Mouse (Mus musculus) adrenal gland, postnatal 36 days (tissue): ENCODE results near the gene Tgfbr3. TPM values are rescaled to one million over a fixed set of nuclear protein-coding genes. Genes with fewer than 3 reads are reported as not detected.

Source experiments
- DNase-seq, 2 experiments: peaks; one replicate each; pipeline ENCODE4 v3.0.0; 2021; ENCODE audit warnings: mixed read lengths in 1 of 2
- total RNA-seq, 2 experiments: library from RNA; stranded (reverse); gene quantifications; 2 replicates each; pipeline ENCODE4 v1.2.3; 2021

The Tgfbr3 gene
- total RNA-seq, 2 experiments from 2014 or later, result 233 to 271 TPM

- DNase-seq, result no peak
These were observed 77.5 kb downstream of the Tgfbr3 start for GRCm38 (mm10) chr5:107211830-107212370.

GRCm38 (mm10) chr5:107210040-107210439, 79.4 kb downstream of the Tgfbr3 start:
- no peak for DNase-seq

- no peak for DNase-seq
These were observed 81.5 kb downstream of the Tgfbr3 start for GRCm38 (mm10) chr5:107207911-107208310.

GRCm38 (mm10) chr5:107204306-107204705, 85.1 kb downstream of the Tgfbr3 start:
- no peak for DNase-seq

- DNase-seq, result peak in 1 of 2 experiments; percentile 35
These were observed 86.4 kb downstream of the Tgfbr3 start for GRCm38 (mm10) chr5:107202801-107203559.

- DNase-seq, result no peak
These were observed 87.8 kb downstream of the Tgfbr3 start for GRCm38 (mm10) chr5:107201509-107202182.

GRCm38 (mm10) chr5:107200853-107201341, 88.5 kb downstream of the Tgfbr3 start:
- DNase-seq, result peak in 1 of 2 experiments; percentile 55

- no peak for DNase-seq
These were observed 89.2 kb downstream of the Tgfbr3 start for GRCm38 (mm10) chr5:107200221-107200635.

- no peak for DNase-seq
These were observed 93.6 kb downstream of the Tgfbr3 start for GRCm38 (mm10) chr5:107195751-107196395.

- DNase-seq, result no peak
These were observed 96.3 kb downstream of the Tgfbr3 start for GRCm38 (mm10) chr5:107193160-107193559.

GRCm38 (mm10) chr5:107192372-107192771, 97.1 kb downstream of the Tgfbr3 start:
- peak; percentile 46 to 54 for DNase-seq

GRCm38 (mm10) chr5:107188551-107188950, 100.9 kb downstream of the Tgfbr3 start:
- DNase-seq, result no peak

GRCm38 (mm10) chr5:107186206-107186605, 103.2 kb downstream of the Tgfbr3 start:
- no peak for DNase-seq

- DNase-seq, result peak; percentile 81 to 84
These were observed 105.1 kb downstream of the Tgfbr3 start for GRCm38 (mm10) chr5:107184158-107184883.

GRCm38 (mm10) chr5:107183537-107183936, 105.9 kb downstream of the Tgfbr3 start:
- no peak for DNase-seq

- no peak for DNase-seq
These were observed 106.7 kb downstream of the Tgfbr3 start for GRCm38 (mm10) chr5:107182721-107183120.

- DNase-seq, result no peak
These were observed 107.6 kb downstream of the Tgfbr3 start for GRCm38 (mm10) chr5:107181820-107182219.

- DNase-seq, result no peak
These were observed 110.2 kb downstream of the Tgfbr3 start for GRCm38 (mm10) chr5:107179194-107179593.

- no peak for DNase-seq
These were observed 111.6 kb downstream of the Tgfbr3 start for GRCm38 (mm10) chr5:107177791-107178190.

GRCm38 (mm10) chr5:107177248-107177647, 112.2 kb downstream of the Tgfbr3 start:
- DNase-seq, result no peak

GRCm38 (mm10) chr5:107176796-107177195, 112.6 kb downstream of the Tgfbr3 start:
- peak; percentile 47 to 52 for DNase-seq

GRCm38 (mm10) chr5:107176196-107176595, 113.2 kb downstream of the Tgfbr3 start:
- no peak for DNase-seq
